Mouse (Mus musculus): Measurements from ENCODE around the gene Cd300a.

The Cd300a gene

GRCm38 (mm10) chr11:114866486-114867360, 23.1 kb upstream of the Cd300a start:
- 73% methylated on average over 10 of the region's 10 CpGs for WGBS

DNA sequence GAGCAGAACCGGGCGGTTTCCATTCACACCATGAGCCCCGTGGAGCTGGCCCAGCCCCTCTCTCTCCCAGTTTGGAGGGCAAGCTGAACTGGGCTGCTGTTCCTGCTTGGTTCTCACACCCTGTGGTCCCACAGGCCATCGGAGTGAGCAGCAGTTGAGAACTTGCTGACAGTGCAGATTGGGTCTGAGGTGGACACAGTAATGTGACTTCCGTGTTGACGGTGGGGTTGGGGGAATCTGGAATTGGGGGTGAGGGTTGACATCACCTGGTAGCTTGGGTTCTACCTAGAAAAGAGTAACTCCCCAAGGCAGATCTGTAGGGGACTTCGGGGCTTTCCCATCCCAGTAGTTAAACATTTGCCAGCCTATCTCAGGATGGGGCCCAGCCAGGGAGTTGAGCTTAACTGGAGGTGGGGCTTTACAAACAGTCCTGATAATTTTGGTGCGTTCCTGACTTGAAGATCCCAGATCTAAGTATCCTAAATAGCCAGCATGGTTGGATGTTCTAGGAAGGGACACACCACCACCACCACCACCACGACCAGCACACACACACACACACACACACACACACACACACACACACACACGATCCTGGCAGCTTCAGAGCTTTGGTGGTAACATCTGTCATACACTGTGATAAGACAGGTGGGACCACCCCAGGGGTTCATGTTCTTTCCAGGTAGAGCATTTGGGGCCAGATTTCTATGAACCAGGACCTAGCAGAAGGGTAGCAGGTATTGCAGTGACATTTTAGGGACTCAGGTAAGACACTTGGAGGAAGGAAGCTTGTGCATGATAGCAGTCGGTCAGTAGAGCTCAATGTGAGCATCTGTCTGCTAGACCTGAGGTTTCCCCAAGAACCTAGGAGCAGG, 22.2 kb upstream of the Cd300a start:
- 82% methylated on average over 11 of the region's 11 CpGs for WGBS

DNA sequence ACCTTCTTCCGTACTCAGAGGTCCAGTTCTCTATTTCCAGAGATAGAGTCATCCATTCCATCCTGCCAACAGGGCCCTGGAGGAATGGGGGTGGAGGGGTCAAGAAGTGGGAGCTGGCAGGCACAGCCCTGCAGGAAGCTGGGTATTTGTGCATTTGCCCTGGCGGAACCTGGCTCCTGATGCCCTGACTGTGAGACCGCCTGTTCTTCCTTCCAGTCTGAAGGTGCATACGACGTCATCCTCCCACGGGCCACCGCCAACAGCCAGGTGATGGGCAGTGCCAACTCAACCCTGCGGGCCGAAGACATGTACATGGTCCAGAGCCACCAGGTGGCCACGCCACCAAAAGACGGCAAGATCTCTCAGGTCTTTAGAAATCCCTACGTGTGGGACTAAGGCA, 21.6 kb upstream of the Cd300a start:
- 94% methylated on average over 12 of the region's 12 CpGs for WGBS

- 91% methylated on average over 1 of the region's 1 CpGs for WGBS
Observed at GRCm38 (mm10) chr11:114869787-114870186, 20.1 kb upstream of the Cd300a start.

GRCm38 (mm10) chr11:114871540-114871939, 18.3 kb upstream of the Cd300a start:
- 87% methylated on average over 2 of the region's 2 CpGs for WGBS

DNA sequence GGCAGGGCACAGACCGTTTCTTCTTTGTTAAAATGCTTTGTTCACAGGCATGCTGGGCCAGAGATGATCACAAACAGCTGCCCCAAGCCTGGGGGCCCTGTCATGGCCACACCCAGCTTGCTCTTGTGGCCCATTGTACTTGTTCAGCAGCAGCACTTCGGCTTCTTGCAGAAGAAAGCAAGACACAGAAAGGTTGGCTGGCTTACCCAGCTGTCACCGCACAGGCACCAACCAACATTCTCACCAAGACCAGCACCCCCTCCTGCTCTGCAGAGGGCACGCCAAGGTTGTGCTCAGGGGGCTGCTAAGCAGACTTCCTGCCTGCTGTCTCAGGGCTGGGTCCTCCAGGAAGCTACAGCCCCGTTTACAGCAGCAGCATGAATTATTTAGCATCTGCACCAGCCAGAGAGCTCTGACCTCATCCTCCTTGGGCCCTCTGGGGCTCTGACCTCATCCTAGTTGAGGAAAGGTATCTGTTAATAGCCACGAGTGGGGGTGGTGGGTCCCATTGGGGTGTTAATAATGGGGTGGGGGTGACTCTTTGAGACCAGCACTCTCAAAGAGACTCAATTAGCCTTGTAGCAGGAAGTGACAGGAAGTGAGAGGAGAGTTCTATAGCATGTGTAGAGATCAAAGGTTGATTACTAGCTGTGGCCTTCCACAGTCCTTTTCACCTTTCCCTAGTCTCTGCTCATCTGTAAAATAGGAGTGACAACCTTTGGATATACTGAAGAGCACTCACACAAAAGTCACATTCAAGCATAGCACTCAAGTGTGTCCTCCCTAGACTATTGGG, 16.6 kb upstream of the Cd300a start:
- WGBS = 62% methylated on average over 6 of the region's 6 CpGs

DNA sequence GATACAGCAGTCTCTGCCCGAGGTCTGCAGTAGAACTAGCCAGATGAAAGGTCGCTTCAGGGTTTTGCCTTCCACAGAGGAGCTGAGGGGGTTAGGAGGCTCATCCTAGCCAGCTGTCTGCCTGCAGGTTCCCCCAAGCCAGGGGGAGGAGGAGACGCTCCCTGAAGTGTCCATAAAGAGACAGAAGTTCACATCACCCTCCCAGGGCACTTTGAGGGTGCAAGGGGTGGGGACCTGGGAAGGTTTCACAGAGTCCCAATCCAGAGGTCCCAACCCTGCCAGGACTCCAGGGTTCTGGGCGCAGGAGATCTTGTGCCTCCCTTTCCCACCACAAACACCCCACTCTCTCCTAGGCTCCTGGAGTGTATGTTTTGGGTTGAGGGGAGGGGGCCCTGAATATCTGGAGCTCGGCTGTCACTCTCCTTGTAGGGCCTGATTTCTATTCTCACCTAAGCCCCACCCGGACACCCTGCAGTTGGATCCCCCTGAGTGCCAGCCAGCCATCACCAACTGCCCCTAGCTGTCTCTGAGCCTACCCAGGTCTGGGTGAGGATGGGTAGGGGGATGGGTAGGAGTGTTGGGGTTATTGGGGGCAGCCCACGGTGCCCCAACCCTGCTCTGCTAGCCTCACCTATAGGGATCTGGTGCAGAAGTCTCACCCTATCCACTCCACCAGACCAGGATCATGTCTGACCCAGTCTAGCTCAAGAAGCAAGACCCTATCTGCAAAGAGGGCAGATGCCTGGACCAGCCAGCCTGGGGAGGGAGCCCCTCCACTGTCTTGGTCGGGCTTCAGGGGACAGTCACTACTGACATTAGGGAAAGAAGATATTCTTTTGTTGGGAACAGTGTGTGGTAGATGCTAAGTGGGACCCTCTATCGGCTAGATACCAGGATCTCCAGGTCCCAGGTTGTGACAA, 15.4 kb upstream of the Cd300a start:
- WGBS = 84% methylated on average over 9 of the region's 9 CpGs

DNA sequence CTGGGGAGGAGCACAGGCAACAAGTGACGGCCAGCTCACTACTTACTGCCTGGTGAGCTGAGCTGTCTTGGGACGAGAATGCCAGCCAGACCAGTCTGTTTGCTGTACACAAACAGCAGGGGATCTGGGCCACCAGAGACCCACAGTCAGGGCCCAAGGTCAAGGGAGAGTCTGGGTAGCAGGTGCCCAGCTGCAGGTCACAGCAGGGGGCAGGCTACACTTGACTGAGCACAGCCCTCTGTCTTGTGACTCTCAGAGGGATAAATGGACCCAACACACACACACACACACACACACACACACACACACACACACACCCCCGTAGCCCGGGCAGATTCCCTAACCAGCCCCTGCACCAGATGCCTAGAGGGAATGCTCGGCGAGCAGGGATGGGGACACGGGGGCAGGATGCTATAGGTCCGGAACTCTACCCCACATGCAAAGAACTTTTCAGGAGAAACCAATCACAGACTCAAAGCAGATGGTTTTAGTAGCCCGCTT, 14.5 kb upstream of the Cd300a start:
- 45% methylated on average over 9 of the region's 9 CpGs for WGBS

DNA sequence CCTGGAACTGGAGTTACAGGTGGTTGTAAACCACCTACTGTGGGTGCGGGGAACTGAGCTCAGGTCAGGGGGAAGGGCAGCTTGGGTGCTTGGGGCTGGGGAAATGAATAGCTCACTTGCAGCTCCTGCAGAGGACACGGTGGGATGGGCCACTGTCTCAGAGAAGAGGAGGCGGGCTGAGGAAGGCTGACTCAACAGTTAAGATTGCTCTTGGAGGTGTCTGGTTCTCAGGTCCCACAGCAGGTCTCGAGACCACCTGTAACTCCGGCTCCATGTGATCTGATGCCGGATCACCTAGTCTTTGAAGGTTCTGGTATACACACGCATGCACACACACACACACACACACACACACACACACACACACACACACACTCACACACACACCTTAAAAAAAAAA, 13.7 kb upstream of the Cd300a start:
- WGBS = 61% methylated on average over 7 of the region's 7 CpGs

DNA sequence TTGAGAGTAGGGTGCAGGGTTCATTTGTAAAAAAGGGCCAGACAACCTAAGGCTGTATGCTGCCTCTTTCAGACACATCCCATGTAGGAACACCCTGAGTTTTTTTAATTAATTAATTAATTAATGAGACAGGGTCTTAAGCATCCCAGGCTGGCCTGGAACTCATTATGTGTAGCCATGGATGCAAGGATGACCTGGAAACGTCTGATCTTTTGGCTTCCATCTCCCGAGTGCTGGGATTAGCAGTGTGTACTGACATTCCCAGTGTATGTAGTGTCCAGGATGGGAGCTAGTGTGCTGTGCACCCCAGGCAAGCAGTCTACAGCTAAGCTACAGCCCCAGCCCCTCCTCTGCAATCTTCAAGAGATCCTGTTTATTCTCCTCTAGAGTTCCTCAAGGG, 13.2 kb upstream of the Cd300a start:
- 68% methylated on average over 2 of the region's 2 CpGs for WGBS

GRCm38 (mm10) chr11:114877145-114877544, 12.7 kb upstream of the Cd300a start:
- 41% methylated on average over 3 of the region's 3 CpGs for WGBS

DNA sequence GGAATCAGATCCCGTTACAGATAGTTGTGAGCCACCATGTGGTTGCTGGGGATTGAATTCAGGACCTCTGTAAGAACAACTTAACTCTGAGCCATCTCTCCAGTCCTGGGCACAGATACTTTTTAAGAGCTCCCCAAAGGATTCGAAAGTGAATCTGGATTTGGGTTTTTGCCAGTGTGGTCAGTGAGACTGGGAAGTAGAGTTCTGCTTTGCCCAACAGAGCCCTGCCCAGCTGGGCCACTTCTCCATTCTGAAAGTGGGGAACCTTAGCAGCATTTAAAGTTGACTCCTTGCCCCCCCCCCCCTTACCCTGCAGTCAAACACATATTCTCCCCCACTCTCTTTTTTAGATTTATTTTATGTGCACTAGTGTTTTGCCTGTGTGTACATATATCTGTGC, 10.2 kb upstream of the Cd300a start:
- 77% methylated on average over 2 of the region's 2 CpGs for WGBS

- 4% methylated on average over 1 of the region's 1 CpGs for WGBS
Observed at GRCm38 (mm10) chr11:114880589-114880988, 9.3 kb upstream of the Cd300a start.

GRCm38 (mm10) chr11:114883251-114883789, 6.5 kb upstream of the Cd300a start:
- WGBS = 93% methylated on average over 4 of the region's 4 CpGs

DNA sequence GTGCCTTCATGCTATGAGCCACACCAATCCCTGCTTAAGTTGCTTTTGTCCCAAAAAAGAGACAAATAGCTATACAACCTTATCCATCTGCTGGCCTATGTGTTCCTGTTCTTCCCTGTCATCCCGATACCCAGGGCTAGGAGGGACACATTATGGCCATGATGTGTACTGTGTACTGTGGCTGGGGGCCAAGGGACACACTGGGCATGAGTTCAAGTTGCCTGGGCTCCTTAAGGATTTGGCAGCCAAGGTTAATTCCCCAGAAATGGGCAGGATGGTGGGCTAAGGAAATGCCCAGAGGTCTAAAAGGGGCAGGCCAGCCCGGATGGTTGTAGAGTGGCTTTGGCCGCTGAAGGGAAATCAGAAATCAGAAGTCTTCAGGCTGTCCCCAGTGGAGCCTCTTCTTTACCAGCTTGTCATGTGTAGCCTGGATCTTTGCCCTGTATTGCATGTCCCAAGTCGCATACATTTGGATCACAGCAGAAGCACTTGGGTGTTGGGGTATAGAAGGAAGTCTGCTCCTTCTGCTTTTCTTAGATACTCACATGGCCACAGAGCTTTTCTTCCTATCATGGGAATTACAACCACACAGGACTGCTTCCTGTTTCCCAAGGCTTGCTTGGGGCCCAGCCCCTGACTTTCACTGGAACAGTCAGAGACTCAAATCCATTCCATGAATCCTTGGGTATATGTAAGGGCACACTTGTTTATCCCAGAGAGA, 5.3 kb upstream of the Cd300a start:
- WGBS = 67% methylated on average over 4 of the region's 4 CpGs

DNA sequence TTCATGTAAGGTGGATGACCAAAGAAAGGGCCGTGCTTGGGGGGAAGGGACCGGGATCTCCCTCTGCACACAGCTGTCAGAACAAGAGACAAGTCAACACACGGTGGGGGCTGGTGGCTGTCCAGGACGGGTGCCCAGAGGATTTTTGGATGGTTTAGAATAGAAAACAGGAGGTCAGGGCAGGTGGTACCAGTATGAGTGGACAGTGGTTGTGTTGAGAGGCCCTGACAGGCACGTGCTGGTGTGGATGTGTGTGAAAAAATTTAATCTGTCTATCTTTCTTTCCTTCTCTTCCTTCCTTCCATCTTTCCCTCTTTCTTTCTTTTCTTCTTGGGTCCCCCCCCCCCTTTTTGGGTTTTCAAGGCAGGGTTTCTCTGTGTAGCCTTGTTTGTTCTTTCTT, 701 bp downstream of the Cd300a start:
- WGBS = 53% methylated on average over 5 of the region's 5 CpGs

- WGBS = 93% methylated on average over 3 of the region's 3 CpGs
Observed at GRCm38 (mm10) chr11:114896085-114896484, 6.2 kb downstream of the Cd300a start.

GRCm38 (mm10) chr11:114898026-114898425, 8.2 kb downstream of the Cd300a start:
- 63% methylated on average over 1 of the region's 1 CpGs for WGBS

DNA sequence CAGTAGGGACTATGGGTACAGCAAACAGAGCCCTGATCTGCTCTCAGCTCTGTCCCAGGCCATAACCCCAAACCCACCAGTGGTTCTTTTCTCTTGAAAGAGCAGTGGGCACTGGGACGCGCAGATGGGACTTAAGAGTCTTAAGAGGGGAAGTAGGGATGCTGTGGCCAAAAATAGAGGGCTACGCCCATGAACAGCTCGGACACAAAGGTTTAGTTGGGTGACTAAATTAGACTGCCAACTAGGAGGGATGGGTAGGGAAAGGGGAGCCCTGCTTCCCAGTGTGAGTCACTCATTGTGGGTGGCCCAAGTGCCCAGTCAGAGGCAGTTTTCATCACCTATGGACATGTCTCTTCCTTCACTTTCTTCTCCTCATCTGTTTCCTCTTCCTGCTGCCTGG, 13.4 kb downstream of the Cd300a start:
- 81% methylated on average over 4 of the region's 4 CpGs for WGBS

DNA sequence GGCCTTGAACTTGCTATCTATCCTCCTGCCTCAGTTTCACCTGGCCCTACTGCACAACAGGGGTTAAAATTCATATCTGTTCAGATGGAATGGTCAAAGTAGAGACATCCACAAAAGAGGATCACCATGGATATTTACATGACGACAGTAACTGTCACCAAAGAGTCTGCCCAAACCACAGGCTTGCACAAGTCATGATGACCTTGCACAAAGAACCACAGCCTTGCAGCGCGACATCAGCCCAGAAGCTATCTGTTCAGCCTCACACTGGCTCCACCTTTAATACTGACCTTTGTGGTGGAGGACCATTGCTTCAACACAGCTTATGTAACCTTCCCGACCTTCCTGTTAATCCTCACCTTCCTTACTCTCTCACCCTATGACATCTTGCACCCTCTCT, 17.7 kb downstream of the Cd300a start:
- 80% methylated on average over 4 of the region's 4 CpGs for WGBS
